Mouse (Mus musculus): ENCODE measurements around the gene Il1r1.

DNA sequence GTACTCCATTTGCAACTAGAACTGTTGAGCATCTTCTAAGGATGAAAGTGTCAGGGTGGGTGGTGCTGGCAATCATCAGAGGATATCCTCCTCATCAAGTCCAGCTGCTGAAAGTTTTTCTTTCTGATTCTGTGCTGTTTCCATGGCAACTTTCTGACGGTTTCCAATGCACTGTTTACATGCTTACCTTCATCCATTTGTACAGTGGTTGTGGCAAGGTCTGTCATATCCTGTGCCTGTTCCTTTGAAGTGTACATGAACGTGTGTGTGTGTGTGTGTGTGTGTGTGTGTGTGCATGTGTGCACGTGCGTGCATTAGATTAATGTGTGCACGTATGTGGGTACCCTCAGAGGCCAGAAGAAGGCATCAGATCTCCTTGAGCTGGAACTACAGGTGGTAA is 34.9 kb upstream of the Il1r1 start:
- no peak for TF ChIP-seq CTCF (conservative IDR thresholded peaks at IDR 0.05; ENCODE audit: insufficient read depth, insufficient read length, low read depth, low read length)
- TF ChIP-seq POLR2A (IDR thresholded peaks at IDR 0.05; ENCODE audit: low read depth, low read length) = no peak
